Mouse (Mus musculus) neural tube, embryonic 11.5 days (tissue): ENCODE measurements at regions not wholly inside any gene's neighbourhood (a gene's known extent, or its start where the extent isn't known, plus 50 kb on each side); places are given as distances from the start of the nearest gene placed in this dataset.

ENCODE experiments used
- ATAC-seq: fragments of 200-750 bp; cut with Nextera tagmentation; 2 replicates; pipeline ENCODE4 v1.8.0; 2017; ENCODE audit warnings: moderate number of reproducible peaks, mild to moderate bottlenecking, moderate TSS enrichment, moderate library complexity; ENCODE audit not compliant: insufficient read depth, low FRiP score, low TSS enrichment
- DNase-seq: peaks from one replicate; pipeline ENCODE4 v3.0.0-alpha.2; 2015; ENCODE audit warnings: low spot score
- H3K27ac ChIP-seq: fragments of 300-500 bp; sonication (generic); 2 replicates; pipeline ENCODE4 v1.5.1; 2014; ENCODE audit warnings: low read depth, mild to moderate bottlenecking, low read length
- H3K27me3 ChIP-seq: fragments of 300-500 bp; sonication (generic); 2 replicates; pipeline ENCODE4 v1.6.1; 2014; ENCODE audit warnings: mild to moderate bottlenecking, low read length, mixed read lengths; ENCODE audit not compliant: control insufficient read depth, insufficient read depth
- H3K36me3 ChIP-seq: fragments of 300-500 bp; sonication (generic); 2 replicates; pipeline ENCODE4 v1.6.1; 2014; ENCODE audit warnings: mild to moderate bottlenecking, low read length, moderate library complexity, mixed read lengths; ENCODE audit not compliant: control insufficient read depth, insufficient read depth
- H3K4me1 ChIP-seq: fragments of 300-500 bp; sonication (generic); 2 replicates; pipeline ENCODE4 v1.6.1; 2014; ENCODE audit warnings: low read length, mixed read lengths; ENCODE audit not compliant: control insufficient read depth, insufficient read depth
- H3K4me2 ChIP-seq: fragments of 300-500 bp; sonication (generic); 2 replicates; pipeline ENCODE4 v1.6.1; 2014; ENCODE audit warnings: low read depth, mild to moderate bottlenecking, moderate library complexity
- H3K4me3 ChIP-seq: fragments of 300-500 bp; sonication (generic); 2 replicates; pipeline ENCODE4 v1.5.1; 2014; ENCODE audit warnings: low read depth, low read length
- H3K9ac ChIP-seq: fragments of 300-500 bp; sonication (generic); 2 replicates; pipeline ENCODE4 v1.6.1; 2014; ENCODE audit warnings: mild to moderate bottlenecking, low read length
- H3K9me3 ChIP-seq: fragments of 300-500 bp; sonication (generic); 2 replicates; pipeline ENCODE4 v1.6.1; 2016; ENCODE audit warnings: low read length; ENCODE audit not compliant: control insufficient read depth
- WGBS: fragments of 180-500 bp; shearing (Covaris S2); extraction: QIAGEN DNeasy Blood & Tissue Kit; methylation state at CpG from one replicate; pipeline ENCODE4 v1.1.7; 2014; 5-methylcytosine and 5-hydroxymethylcytosine counted together

DNA sequence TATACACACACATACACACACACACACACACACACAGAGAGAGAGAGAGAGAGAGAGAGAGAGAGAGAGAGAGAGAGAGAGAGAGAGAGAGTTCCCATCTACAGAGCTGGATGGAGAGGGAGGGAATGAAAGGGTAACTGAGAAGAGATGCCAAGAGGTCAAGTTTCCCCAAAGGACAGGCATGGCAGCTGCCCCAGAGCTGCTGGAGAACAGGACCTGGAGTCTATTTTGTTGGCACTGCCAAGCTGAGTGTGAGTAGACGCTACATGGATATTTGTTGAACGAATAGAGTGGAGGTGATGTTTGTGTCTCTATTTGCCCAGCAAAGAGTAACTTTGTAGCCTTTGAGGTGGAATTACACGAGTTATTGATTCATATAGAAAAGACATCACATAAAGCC, 50.2 kb upstream of the E2f3 start:
- H3K9me3 ChIP-seq: no peaks in the 10 kb centered on the region
- H3K4me1 ChIP-seq: no peaks in the 10 kb centered on the region
- WGBS: 86% methylated on average over 3 of the region's 3 CpGs
- H3K4me2 ChIP-seq: no peak overlapping the region
- H3K27me3 ChIP-seq: no peaks in the 10 kb centered on the region
- DNase-seq: no peak
- H3K9ac ChIP-seq: no peak overlapping the region
- no peak overlapping the region for H3K4me3 ChIP-seq
- H3K27ac ChIP-seq: no peak overlapping the region
- H3K36me3 ChIP-seq: no peaks in the 10 kb centered on the region
- no peak for ATAC-seq
